Comparison of ENCODE assay signal across 8 mouse cellular contexts in genomic region chr17:56119981-56120880, GRCm38 (mm10). TPM values are rescaled to one million over a fixed set of nuclear protein-coding genes. Genes with fewer than 3 reads are reported as not detected.
DNase-seq lines count a peak whose midpoint lies in the region; ATAC-seq and TF ChIP-seq lines count a peak whose summit lies in the region.

No protein-coding gene starts in this region.

- peaks cover 8% of the 10 kb centered on the region for H3K4me1 ChIP-seq in hindbrain, embryonic 16.5 days (ENCODE audit: control insufficient read depth, insufficient read depth, low read depth, low read length)
- peaks cover 22% of the 10 kb centered on the region for H3K4me1 ChIP-seq in liver, embryonic 13.5 days (replicated peaks)

- peak overlapping the region; percentile 74 for H3K4me3 ChIP-seq in gastrocnemius, adult 2 months
- no peak overlapping the region for H3K4me3 ChIP-seq in hindbrain, embryonic 16.5 days (ENCODE audit: low read length)
- H3K4me3 ChIP-seq in liver, embryonic 13.5 days (replicated peaks) = peak overlapping the region; percentile 8; the same call in 1 of the 2 replicates

- peak overlapping the region; percentile 20 for H3K4me2 ChIP-seq in hindbrain, embryonic 16.5 days (ENCODE audit: low read length)
- peak overlapping the region; percentile 30 for H3K4me2 ChIP-seq in liver, embryonic 13.5 days

- DNase-seq in ovary, postnatal 36 days (ENCODE audit: low spot score) = peak; percentile 65
- no peak for DNase-seq in ovary, postnatal 10 days (ENCODE audit: low spot score)
- DNase-seq in gastrocnemius, adult 2 months = peak; percentile 87
- DNase-seq in liver, embryonic 13.5 days = no peak
- no peak for DNase-seq in thymus, postnatal 25 days
- no peak for DNase-seq in thymus, postnatal 36 days

- peaks cover 49% of the 10 kb centered on the region for H3K27me3 ChIP-seq in hindbrain, embryonic 16.5 days (replicated peaks; ENCODE audit: control insufficient read depth, insufficient read depth, low read length)
- H3K27me3 ChIP-seq in liver, embryonic 13.5 days = peaks cover 81% of the 10 kb centered on the region

- peaks cover 25% of the 10 kb centered on the region for H3K36me3 ChIP-seq in hindbrain, embryonic 16.5 days (ENCODE audit: control insufficient read depth, insufficient read depth, low read length)
- peaks cover 3% of the 10 kb centered on the region; the same call in 1 of the 2 replicates for H3K36me3 ChIP-seq in liver, embryonic 13.5 days

- peaks cover 14% of the 10 kb centered on the region for H3K9me3 ChIP-seq in hindbrain, embryonic 16.5 days (ENCODE audit: control insufficient read depth, low read length)
- H3K9me3 ChIP-seq in liver, embryonic 13.5 days (replicated peaks) = peaks cover 6% of the 10 kb centered on the region; the same call in 1 of the 2 replicates

- H3K27ac ChIP-seq in gastrocnemius, adult 2 months = peak overlapping the region; percentile 93
- no peak overlapping the region for H3K27ac ChIP-seq in hindbrain, embryonic 16.5 days (ENCODE audit: low read depth, low read length)
- H3K27ac ChIP-seq in liver, embryonic 13.5 days = no peak overlapping the region

- 10% methylated on average over 66 of the region's 66 CpGs for WGBS in hindbrain, embryonic 16.5 days
- 9% methylated on average over 66 of the region's 66 CpGs for WGBS in liver, embryonic 13.5 days (ENCODE audit: insufficient replicate concordance)

- ATAC-seq in hindbrain, embryonic 16.5 days = no peak
- no peak for ATAC-seq in liver, embryonic 13.5 days (ENCODE audit: low read depth)
- ATAC-seq in activated CD4-positive, CD25-positive, alpha-beta regulatory T cell, adult 4 months = no peak

- no peak overlapping the region; the same call in 1 of the 2 replicates for H3K9ac ChIP-seq in hindbrain, embryonic 16.5 days (ENCODE audit: low read depth, low read length)
- H3K9ac ChIP-seq in liver, embryonic 13.5 days = no peak overlapping the region

- no peak for TF ChIP-seq CTCF in gastrocnemius, adult 2 months (IDR thresholded peaks at IDR 0.05)

- intact Hi-C loops in gastrocnemius, adult 2 months (cut with DNase I) = loop anchor here (10.0 kb wide), 1 partner anchor 485 kb away; the partner anchor contains the start of gene 2410015M20Rik

RNA-seq across cellular contexts. Expression of gene Lrg1, which starts 1.6 kb away (rescaled TPM):
- 10 to 100 TPM; 13.2 to 25.5 TPM for total RNA-seq in gastrocnemius, adult 2 months (2021)
- polyA plus RNA-seq in hindbrain, embryonic 16.5 days (2015; fragmentation: Nextera tagmentation; extraction: Ambion mirVana) = 0.68 and 0.91 TPM in 2 replicates
- polyA plus RNA-seq in liver, embryonic 13.5 days (2015; fragmentation: Nextera tagmentation; extraction: Ambion mirVana) = 0.36 and 0.43 TPM in 2 replicates
- under 1 TPM in 1 of 2 experiments, not detected in 1; 0.34 TPM for polyA plus RNA-seq in activated CD4-positive, CD25-positive, alpha-beta regulatory T cell, adult 4 months (2017; shearing (Covaris generic))

RNA-seq across cellular contexts. Expression of gene Plin5, which starts 2.8 kb away (rescaled TPM):
- total RNA-seq in gastrocnemius, adult 2 months (2021) = 10 to 100 TPM; 22.9 to 55.7 TPM
- 2.4 and 3.4 TPM in 2 replicates for polyA plus RNA-seq in hindbrain, embryonic 16.5 days (2015; fragmentation: Nextera tagmentation; extraction: Ambion mirVana)
- 0.23 and 0.32 TPM in 2 replicates for polyA plus RNA-seq in liver, embryonic 13.5 days (2015; fragmentation: Nextera tagmentation; extraction: Ambion mirVana)
- polyA plus RNA-seq in activated CD4-positive, CD25-positive, alpha-beta regulatory T cell, adult 4 months (2017; shearing (Covaris generic)) = not detected

RNA-seq across cellular contexts. Expression of gene Plin4, which starts 10.6 kb away (rescaled TPM):
- total RNA-seq in gastrocnemius, adult 2 months (2021) = 100 to 1,000 TPM; 255 to 281 TPM
- 0.07 and 0.10 TPM in 2 replicates for polyA plus RNA-seq in hindbrain, embryonic 16.5 days (2015; fragmentation: Nextera tagmentation; extraction: Ambion mirVana)
- not detected in 2 replicates for polyA plus RNA-seq in liver, embryonic 13.5 days (2015; fragmentation: Nextera tagmentation; extraction: Ambion mirVana)
- under 1 TPM in 1 of 2 experiments, not detected in 1; 0.15 TPM for polyA plus RNA-seq in activated CD4-positive, CD25-positive, alpha-beta regulatory T cell, adult 4 months (2017; shearing (Covaris generic))

RNA-seq across cellular contexts. Expression of gene Sema6b, which starts 19.9 kb away (rescaled TPM):
- 1 to 10 TPM; 1.9 to 3.2 TPM for total RNA-seq in gastrocnemius, adult 2 months (2021)
- 12.5 and 12.7 TPM in 2 replicates for polyA plus RNA-seq in hindbrain, embryonic 16.5 days (2015; fragmentation: Nextera tagmentation; extraction: Ambion mirVana)
- polyA plus RNA-seq in liver, embryonic 13.5 days (2015; fragmentation: Nextera tagmentation; extraction: Ambion mirVana) = 0.51 and 0.55 TPM in 2 replicates
- polyA plus RNA-seq in activated CD4-positive, CD25-positive, alpha-beta regulatory T cell, adult 4 months (2017; shearing (Covaris generic)) = not detected

RNA-seq across cellular contexts. Expression of gene Hdgfl2, which starts 40.8 kb away (rescaled TPM):
- 10 to 100 TPM; 23.8 to 26.3 TPM for total RNA-seq in gastrocnemius, adult 2 months (2021)
- polyA plus RNA-seq in hindbrain, embryonic 16.5 days (2015; fragmentation: Nextera tagmentation; extraction: Ambion mirVana) = 125 and 136 TPM in 2 replicates
- polyA plus RNA-seq in liver, embryonic 13.5 days (2015; fragmentation: Nextera tagmentation; extraction: Ambion mirVana) = 59.0 and 64.9 TPM in 2 replicates
- 10 to 100 TPM; 35.7 to 44.6 TPM for polyA plus RNA-seq in activated CD4-positive, CD25-positive, alpha-beta regulatory T cell, adult 4 months (2017; shearing (Covaris generic))

Comparison
In these comparisons a context has a peak if more than half of its experiments do, and no peak if none do; other contexts are left out.
1. DNase-seq: peak in ovary, postnatal 36 days (single experiment) and gastrocnemius, adult 2 months (single experiment); none in ovary, postnatal 10 days (single experiment), liver, embryonic 13.5 days (single experiment), thymus, postnatal 25 days (single experiment) and thymus, postnatal 36 days (0 of 2).